Mouse (Mus musculus): ENCODE data around the gene Armc2.

Gene Armc2

GRCm38 (mm10) chr10:42021536-42021935, 3.3 kb upstream of the Armc2 start:
- no peak for DNase-seq (ENCODE audit: low read depth, low spot score)

GRCm38 (mm10) chr10:42014086-42014485, 4.2 kb downstream of the Armc2 start:
- DNase-seq (ENCODE audit: low read depth, low spot score) = no peak

GRCm38 (mm10) chr10:42010761-42011435, 7.3 kb downstream of the Armc2 start:
- DNase-seq (ENCODE audit: low read depth, low spot score) = peak; percentile 70

DNA sequence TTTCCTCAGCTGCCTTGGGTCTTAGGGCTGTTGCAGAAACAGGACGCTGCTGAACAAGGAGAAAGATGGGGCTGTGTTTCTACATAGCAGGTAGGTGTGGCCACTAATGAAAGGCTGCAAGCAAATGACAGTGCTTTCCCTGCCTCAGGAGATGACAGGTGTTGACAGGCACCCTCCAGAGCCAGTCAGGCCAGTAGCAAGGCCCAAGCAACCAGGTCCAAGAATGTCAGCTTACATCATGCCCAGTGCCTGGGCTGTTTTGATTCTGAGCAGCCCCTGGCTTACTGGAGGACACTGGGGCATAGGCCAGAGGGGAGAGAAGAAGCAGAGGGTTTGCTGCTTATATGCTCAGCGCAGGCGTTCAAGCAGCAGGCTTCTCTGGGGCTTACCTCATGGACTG, 13.0 kb downstream of the Armc2 start:
- DNase-seq (ENCODE audit: low read depth, low spot score) = peak; percentile 48

DNA sequence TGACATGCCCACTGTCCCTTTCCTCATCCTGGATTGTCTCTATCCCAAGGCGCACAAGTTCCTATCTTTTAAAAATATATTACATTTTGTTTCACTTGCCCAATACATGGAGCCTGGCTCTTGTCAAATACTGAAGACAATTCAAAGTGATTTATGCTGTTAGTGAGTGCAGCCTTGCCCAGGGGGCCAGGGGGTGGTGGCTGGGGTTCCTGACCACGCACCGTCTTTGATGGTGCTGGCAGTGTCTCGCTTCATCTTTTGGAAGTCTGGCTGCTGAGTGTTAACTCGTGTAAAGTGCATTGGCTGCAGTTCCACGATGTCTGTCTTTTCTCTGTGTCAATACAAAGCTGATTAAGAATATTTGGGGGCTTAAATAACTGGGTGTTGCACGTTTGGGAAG, 13.6 kb downstream of the Armc2 start:
- no peak for DNase-seq (ENCODE audit: low read depth, low spot score)

DNA sequence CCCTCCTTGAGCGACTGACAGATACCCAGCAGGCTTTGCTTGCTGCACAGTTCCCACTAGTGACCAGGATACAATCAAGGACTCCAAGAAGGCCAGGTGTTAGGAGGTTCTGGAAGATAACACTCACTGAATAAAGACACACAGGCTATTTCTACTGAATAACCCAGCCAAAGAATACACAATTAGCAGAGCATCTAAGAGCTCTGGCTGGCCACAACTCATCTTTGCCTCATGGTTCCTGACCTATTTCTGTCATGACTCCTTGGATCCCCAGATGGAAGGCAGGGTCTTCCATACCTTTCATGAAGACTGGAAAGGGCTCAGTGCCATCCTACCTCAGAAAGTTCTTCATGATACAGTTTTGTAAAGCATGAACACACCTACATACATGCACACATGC, 14.2 kb downstream of the Armc2 start:
- no peak for DNase-seq (ENCODE audit: low read depth, low spot score)

GRCm38 (mm10) chr10:42003576-42003975, 14.7 kb downstream of the Armc2 start:
- no peak for DNase-seq (ENCODE audit: low read depth, low spot score)

- DNase-seq (ENCODE audit: low read depth, low spot score) = no peak
These were observed 15.8 kb downstream of the Armc2 start for GRCm38 (mm10) chr10:42002436-42002835.

GRCm38 (mm10) chr10:42001260-42001659, 17.0 kb downstream of the Armc2 start:
- no peak for DNase-seq (ENCODE audit: low read depth, low spot score)

- DNase-seq (ENCODE audit: low read depth, low spot score) = no peak
These were observed 20.5 kb downstream of the Armc2 start for GRCm38 (mm10) chr10:41997691-41998178.

DNA sequence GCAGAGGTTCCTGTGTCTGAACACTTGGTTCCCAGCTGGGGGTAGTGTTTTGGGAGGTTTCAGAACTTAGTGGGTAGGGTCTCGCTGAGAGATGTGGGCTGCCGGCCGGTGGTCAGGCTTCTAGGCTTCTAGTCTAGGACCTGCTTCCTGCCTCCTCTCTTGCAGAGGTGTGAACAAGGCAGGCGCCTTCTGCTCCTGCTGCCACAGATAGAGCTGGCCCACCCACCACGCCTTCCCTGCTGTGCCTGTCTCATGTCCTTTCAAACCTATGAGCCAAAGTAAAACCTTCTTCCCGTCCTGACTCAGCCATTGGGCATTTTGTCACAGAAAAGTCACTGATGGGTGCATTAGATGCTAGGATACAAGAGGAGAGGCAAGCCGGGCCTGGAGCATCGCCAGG, 22.1 kb downstream of the Armc2 start:
- no peak for DNase-seq (ENCODE audit: low read depth, low spot score)

- DNase-seq (ENCODE audit: low read depth, low spot score) = no peak
These were observed 23.2 kb downstream of the Armc2 start for GRCm38 (mm10) chr10:41995051-41995450.

DNA sequence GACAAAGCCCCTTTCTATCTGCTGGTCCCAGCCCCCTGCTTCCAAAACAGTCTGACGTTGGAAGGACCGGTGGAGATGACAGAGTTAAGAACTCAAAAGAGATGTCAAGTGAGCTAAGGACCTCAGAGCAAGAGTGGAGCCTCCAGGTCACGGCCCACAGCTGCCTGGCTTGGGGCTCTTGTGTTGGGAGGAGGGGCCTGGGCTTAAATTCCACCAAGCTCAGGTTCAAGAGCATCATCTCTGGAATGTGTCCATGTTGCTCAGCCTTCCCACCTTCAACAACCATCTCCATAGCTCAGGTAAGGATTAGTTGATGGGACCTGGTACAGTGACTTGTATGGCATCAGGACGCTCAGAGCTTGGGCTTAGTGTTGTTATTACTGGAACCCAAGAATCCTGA, 23.7 kb downstream of the Armc2 start:
- DNase-seq (ENCODE audit: low read depth, low spot score) = no peak

- no peak for DNase-seq (ENCODE audit: low read depth, low spot score)
These were observed 26.2 kb downstream of the Armc2 start for GRCm38 (mm10) chr10:41992059-41992440.

GRCm38 (mm10) chr10:41991364-41992058, 26.7 kb downstream of the Armc2 start:
- no peak for DNase-seq (ENCODE audit: low read depth, low spot score)

DNA sequence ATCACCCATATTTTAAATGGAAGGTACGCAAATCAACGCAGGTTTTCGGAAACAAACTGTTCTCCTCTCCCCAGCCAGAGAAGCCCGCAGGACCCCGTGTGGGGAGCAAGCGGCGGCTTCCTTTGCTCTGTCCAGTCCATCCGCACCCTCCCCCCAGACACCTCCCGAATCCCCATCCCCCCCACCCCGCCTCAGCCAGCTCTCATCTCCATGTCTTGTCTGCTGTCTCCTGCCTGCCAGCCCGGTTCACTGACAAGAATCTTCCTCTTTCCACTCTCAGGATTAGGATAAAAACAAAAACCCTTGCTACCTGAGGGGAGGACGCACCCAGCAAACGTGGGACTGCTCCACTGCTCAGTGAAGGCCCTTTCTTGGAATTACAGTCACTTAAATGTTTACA, 27.3 kb downstream of the Armc2 start:
- DNase-seq (ENCODE audit: low read depth, low spot score) = no peak

DNA sequence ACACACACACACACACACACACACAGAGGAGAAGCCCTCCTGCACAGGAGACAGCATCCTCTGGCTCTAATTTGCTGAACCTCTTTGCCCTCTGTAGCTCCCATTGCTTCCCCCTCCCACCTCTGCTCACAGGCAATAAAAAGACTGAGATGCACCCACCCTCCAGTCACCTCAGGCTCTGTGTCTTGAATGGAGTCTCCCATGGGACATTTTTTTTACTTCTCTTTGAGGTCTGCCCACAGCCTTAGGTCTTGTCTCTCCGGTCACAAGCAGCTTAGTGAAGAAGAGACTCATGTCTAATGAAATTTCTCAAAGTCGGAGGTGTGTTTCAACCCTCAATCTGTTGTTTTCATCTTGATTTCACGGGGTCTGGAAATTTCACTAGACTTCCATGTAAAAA, 29.3 kb downstream of the Armc2 start:
- no peak for DNase-seq (ENCODE audit: low read depth, low spot score)

GRCm38 (mm10) chr10:41986126-41986525, 32.1 kb downstream of the Armc2 start:
- DNase-seq (ENCODE audit: low read depth, low spot score) = no peak

DNA sequence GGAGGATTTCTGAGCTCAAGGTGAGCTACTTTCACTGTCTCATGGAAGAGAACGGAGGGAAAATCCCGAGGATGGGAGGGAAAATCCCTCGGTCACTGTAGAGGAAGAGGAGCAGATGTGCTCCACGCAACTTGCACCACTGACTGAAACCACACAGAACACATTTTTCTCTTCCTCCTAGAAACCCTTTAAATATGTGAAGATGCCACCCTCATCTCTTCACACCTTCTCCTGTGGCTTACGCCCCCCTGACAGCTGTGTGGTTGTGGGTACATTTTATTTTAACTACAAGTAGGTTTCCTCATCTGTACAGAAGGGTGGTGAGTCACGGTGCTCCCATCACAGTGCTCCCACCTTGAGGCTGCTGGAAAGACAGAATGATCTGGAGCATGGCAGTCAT, 34.0 kb downstream of the Armc2 start:
- DNase-seq (ENCODE audit: low read depth, low spot score) = peak; percentile 87

DNA sequence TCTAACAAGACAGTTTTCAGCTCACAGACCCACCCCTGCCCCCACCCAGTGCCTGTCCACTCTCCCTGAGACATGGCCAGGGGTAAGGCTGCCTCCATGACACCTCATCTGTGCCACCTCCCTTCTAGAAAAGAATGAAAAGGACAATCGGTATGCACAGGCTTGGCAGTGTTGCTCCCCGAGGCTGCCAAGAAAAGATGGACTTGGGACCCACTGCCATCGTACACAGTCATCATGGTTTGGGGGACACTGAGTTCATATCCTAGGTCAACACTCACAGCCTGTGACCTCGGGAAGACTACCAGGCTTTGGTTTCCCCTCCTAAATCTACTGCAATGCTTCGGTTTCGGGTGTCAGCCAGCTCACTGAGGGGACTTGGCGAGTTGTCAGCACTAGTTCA, 35.4 kb downstream of the Armc2 start:
- DNase-seq (ENCODE audit: low read depth, low spot score) = no peak

GRCm38 (mm10) chr10:41980772-41981383, 37.4 kb downstream of the Armc2 start:
- DNase-seq (ENCODE audit: low read depth, low spot score) = peak; percentile 92

DNA sequence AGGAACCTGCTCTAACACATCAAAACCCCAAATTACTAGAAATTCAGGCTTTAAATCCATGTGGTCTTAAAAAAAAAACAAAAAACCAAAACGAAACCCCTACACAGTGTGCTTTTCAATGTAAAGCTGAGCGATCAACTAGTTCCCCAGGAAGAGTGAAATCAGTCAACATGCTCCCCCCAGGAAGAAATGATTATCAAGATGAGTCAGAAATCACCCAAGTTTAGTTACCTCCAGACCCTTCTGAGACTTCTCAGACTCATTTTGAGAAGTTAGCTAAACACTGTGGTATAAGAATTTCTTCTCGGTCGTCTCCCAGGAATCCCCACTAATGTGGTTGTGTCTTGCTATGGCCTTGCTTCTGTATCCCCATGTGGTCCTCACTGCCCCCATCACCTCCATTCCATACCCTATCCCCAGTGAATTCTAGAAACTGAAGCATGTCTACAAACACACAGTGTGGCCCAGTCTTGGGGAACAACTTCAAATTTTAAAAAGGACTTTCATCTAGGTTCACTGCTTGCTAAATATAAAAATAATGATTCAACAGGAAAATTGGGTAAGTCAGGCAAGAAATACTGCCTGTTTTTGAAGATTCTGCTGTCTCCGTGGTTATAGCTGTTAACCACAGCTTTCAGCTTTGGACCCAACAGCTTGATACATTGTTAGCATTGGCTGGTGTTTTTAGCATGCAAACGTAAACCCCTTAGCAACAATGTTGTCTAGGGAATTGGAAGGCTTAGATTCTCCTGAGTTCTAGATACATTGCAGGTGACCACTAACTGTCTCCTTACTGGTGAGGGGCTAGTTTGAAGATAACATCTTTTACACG, 39.6 kb downstream of the Armc2 start:
- no peak for DNase-seq (ENCODE audit: low read depth, low spot score)

All from brain, adult 2 months (tissue).